Mouse (Mus musculus) kidney, adult 2 months (tissue): Measurements from ENCODE around the gene Arsg.
A peak's percentile ranks its signal among the peaks of the same experiment; 100 is the strongest.

ENCODE experiments used
- CTCF ChIP-seq: fragments of 200-500 bp; conservative IDR thresholded peaks from 2 replicates; pipeline ENCODE4 v1.5.1; 2011; ENCODE audit warnings: low read depth, mild to moderate bottlenecking, control low read depth, low read length, moderate library complexity, mixed read lengths; ENCODE audit not compliant: insufficient read depth, insufficient read length
- POLR2A ChIP-seq: fragments of 200-500 bp; IDR thresholded peaks from one replicate; pipeline ENCODE4 v1.6.1; 2011; ENCODE audit warnings: low read depth, low read length, control low read depth

GRCm38 (mm10) chr11:109598778-109599570, 125.8 kb downstream of the Arsg start:
- TF ChIP-seq CTCF: peak; percentile 27; the same call in 1 of the 2 replicates
- no peak for TF ChIP-seq POLR2A
